Comparison of ENCODE assay signal across 8 mouse cellular contexts in the genomic region with DNA sequence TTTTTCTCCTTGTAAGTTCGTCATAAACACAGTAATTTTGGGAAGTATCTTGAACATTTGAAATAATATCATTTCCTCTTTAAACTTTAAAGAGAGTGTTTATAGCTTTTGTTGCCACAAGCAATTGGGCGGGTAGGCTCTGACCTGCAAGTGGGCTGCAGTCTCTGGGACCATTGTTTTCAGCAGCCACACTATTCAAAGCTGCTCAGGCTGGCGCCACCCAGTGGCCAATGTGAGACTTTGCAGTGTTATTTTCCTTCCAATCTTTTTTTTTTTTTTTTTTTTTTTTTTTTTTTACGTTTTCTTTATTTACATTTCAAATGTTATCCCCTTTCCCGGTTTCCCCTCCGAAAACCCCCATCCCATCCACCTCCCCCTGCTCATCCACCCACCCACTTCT. TPM values are rescaled to one million over a fixed set of nuclear protein-coding genes. Genes with fewer than 3 reads are reported as not detected.
DNase-seq lines count a peak whose midpoint lies in the region; ATAC-seq and TF ChIP-seq lines count a peak whose summit lies in the region.

No protein-coding gene starts in this region.

- no peaks in the 10 kb centered on the region for H3K9me3 ChIP-seq in heart, embryonic 12.5 days (replicated peaks)

- no peak for DNase-seq in heart, adult 2 months
- peak in 1 of 2 experiments; percentile 6 for DNase-seq in spleen, adult 2 months (ENCODE audit: low read depth in 1 of 2, low spot score in 2 of 2)
- DNase-seq in spleen, postnatal 14 days (ENCODE audit: low spot score in 2 of 2) = no peak
- DNase-seq in embryo, embryonic 10 days (ENCODE audit: low spot score) = peak; percentile 72
- DNase-seq in right cerebral cortex, adult 18-20 months = no peak
- no peak for DNase-seq in urinary bladder, postnatal 25 days (ENCODE audit: low spot score)

- no peaks in the 10 kb centered on the region for H3K36me3 ChIP-seq in heart, adult 2 months (ENCODE audit: control insufficient read depth, insufficient read depth, low read length)
- H3K36me3 ChIP-seq in heart, embryonic 12.5 days = no peaks in the 10 kb centered on the region
- H3K36me3 ChIP-seq in spleen, adult 2 months (ENCODE audit: control insufficient read depth, insufficient read depth, low read length) = no peaks in the 10 kb centered on the region

- TF ChIP-seq CTCF in heart, adult 2 months (IDR thresholded peaks at IDR 0.05) = peak; percentile 70
- peak; percentile 26; the same call in 1 of the 2 replicates for TF ChIP-seq CTCF in spleen, adult 2 months (IDR thresholded peaks at IDR 0.05; ENCODE audit: extremely low read depth, insufficient read depth, insufficient read length, insufficient replicate concordance)

- ATAC-seq in heart, embryonic 12.5 days (ENCODE audit: insufficient number of reproducible peaks, low FRiP score) = no peak
- ATAC-seq in megakaryocyte progenitor cell, adult 5-6 weeks (replicated peaks; ENCODE audit: poor library complexity) = peak; percentile 53

- H3K79me2 ChIP-seq in heart, adult 2 months (replicated peaks; ENCODE audit: control insufficient read depth, insufficient read depth, low read length) = no peaks in the 10 kb centered on the region

- no peaks in the 10 kb centered on the region for H3K27me3 ChIP-seq in heart, adult 2 months (ENCODE audit: control insufficient read depth, insufficient read depth, low read length)
- H3K27me3 ChIP-seq in heart, embryonic 12.5 days (replicated peaks) = no peaks in the 10 kb centered on the region
- H3K27me3 ChIP-seq in spleen, adult 2 months (ENCODE audit: control insufficient read depth, insufficient read depth, low read length) = no peaks in the 10 kb centered on the region

- 23% methylated on average over 6 of the region's 6 CpGs for WGBS in heart, adult 2 months
- 17% methylated on average over 6 of the region's 6 CpGs for WGBS in heart, embryonic 12.5 days
- WGBS in spleen, adult 2 months = 29% methylated on average over 6 of the region's 6 CpGs

- no peak for TF ChIP-seq EP300 in heart, adult 2 months (IDR thresholded peaks at IDR 0.05; ENCODE audit: insufficient read depth, low read depth, low read length)

- no peak overlapping the region for H3K27ac ChIP-seq in heart, adult 2 months
- H3K27ac ChIP-seq in heart, embryonic 12.5 days (ENCODE audit: poor library complexity, severe bottlenecking) = no peak overlapping the region
- no peak overlapping the region for H3K27ac ChIP-seq in spleen, adult 2 months (ENCODE audit: insufficient read depth, low read length)

- no peak overlapping the region for H3K9ac ChIP-seq in heart, adult 2 months (ENCODE audit: low read depth, low read length)
- no peak overlapping the region for H3K9ac ChIP-seq in heart, embryonic 12.5 days

- no peak overlapping the region for H3K4me3 ChIP-seq in heart, adult 2 months
- no peak overlapping the region for H3K4me3 ChIP-seq in heart, embryonic 12.5 days
- no peak overlapping the region for H3K4me3 ChIP-seq in spleen, adult 2 months (ENCODE audit: extremely low read depth, insufficient read depth, insufficient read length)

- H3K4me2 ChIP-seq in heart, embryonic 12.5 days = no peak overlapping the region

- TF ChIP-seq POLR2A in heart, adult 2 months (IDR thresholded peaks at IDR 0.05; ENCODE audit: insufficient read depth, low read depth, low read length) = no peak
- TF ChIP-seq POLR2A in spleen, adult 2 months (IDR thresholded peaks at IDR 0.05; ENCODE audit: low read depth, low read length) = no peak

- H3K4me1 ChIP-seq in heart, adult 2 months (ENCODE audit: control insufficient read depth, insufficient read depth, low read length) = no peaks in the 10 kb centered on the region
- H3K4me1 ChIP-seq in heart, embryonic 12.5 days (replicated peaks) = no peaks in the 10 kb centered on the region
- no peaks in the 10 kb centered on the region for H3K4me1 ChIP-seq in spleen, adult 2 months (ENCODE audit: control insufficient read depth, insufficient read depth, insufficient read length)

- intact Hi-C loops in heart, adult 2 months (cut with DNase I) = no loop called here

RNA-seq across cellular contexts. Expression of gene Yipf6, which starts 17.8 kb away (rescaled TPM):
- total RNA-seq in heart, adult 2 months (2021) = 10 to 100 TPM; 17.0 to 20.6 TPM
- 12.0 and 24.6 TPM in 2 replicates for polyA plus RNA-seq in heart, adult 2 months (2012; rRNA removed)
- 18.6 and 19.6 TPM in 2 replicates for polyA plus RNA-seq in heart, embryonic 12.5 days (2016; fragmentation: Nextera tagmentation; extraction: Ambion mirVana)
- 7.3 and 7.5 TPM in 2 replicates for polyA plus RNA-seq in spleen, adult 2 months (2012; rRNA removed)
- total RNA-seq in megakaryocyte progenitor cell, adult 5-6 weeks (2015) = 21.1 and 23.8 TPM in 2 replicates
- 22.5 and 24.0 TPM in 2 replicates for total RNA-seq in megakaryocyte progenitor cell, adult 5-6 weeks (2017)

RNA-seq across cellular contexts. Expression of gene Stard8, which starts 49.1 kb away (rescaled TPM):
- 10 to 100 TPM; 29.2 to 32.3 TPM for total RNA-seq in heart, adult 2 months (2021)
- polyA plus RNA-seq in heart, adult 2 months (2012; rRNA removed) = 36.2 and 50.3 TPM in 2 replicates
- polyA plus RNA-seq in heart, embryonic 12.5 days (2016; fragmentation: Nextera tagmentation; extraction: Ambion mirVana) = 19.8 and 19.9 TPM in 2 replicates
- polyA plus RNA-seq in spleen, adult 2 months (2012; rRNA removed) = 7.2 and 7.7 TPM in 2 replicates
- 4.4 and 5.6 TPM in 2 replicates for total RNA-seq in megakaryocyte progenitor cell, adult 5-6 weeks (2015)
- 3.1 and 6.9 TPM in 2 replicates for total RNA-seq in megakaryocyte progenitor cell, adult 5-6 weeks (2017)
